Mouse (Mus musculus) left cerebral cortex, postnatal 14 days (tissue): ENCODE data around the gene Shoc2. TPM values are rescaled to one million over a fixed set of nuclear protein-coding genes. Genes with fewer than 3 reads are reported as not detected.

Source experiments
- DNase-seq, 2 experiments: peaks; one replicate each; pipeline ENCODE4 v3.0.0; 2021 to 2022; ENCODE audit warnings: low spot score in 2 of 2, mixed read lengths in 1 of 2
- intact Hi-C: fragments of 180-260 bp; cut with DNase I; formaldehyde crosslinking; loops from one replicate; pipeline ENCODE4 v1.15.1; 2025
- total RNA-seq, 2 experiments: library from RNA; stranded (reverse); gene quantifications; 2 replicates each; pipeline ENCODE4 v1.2.3; 2021

Gene Shoc2
- total RNA-seq, 2 experiments from 2014 or later, result 49.1 to 52.4 TPM

- intact Hi-C loops, result no loop called here
- DNase-seq, result peak in 1 of 2 experiments; percentile 3
These were observed 46.4 kb downstream of the Shoc2 start for GRCm38 (mm10) chr19:53990538-53990937.

- DNase-seq, result no peak
- intact Hi-C loops, result no loop called here
These were observed 49.8 kb downstream of the Shoc2 start for GRCm38 (mm10) chr19:53993860-53994259.

- no peak for DNase-seq
- intact Hi-C loops, result no loop called here
These were observed 50.2 kb downstream of the Shoc2 start for GRCm38 (mm10) chr19:53994276-53994675.

DNA sequence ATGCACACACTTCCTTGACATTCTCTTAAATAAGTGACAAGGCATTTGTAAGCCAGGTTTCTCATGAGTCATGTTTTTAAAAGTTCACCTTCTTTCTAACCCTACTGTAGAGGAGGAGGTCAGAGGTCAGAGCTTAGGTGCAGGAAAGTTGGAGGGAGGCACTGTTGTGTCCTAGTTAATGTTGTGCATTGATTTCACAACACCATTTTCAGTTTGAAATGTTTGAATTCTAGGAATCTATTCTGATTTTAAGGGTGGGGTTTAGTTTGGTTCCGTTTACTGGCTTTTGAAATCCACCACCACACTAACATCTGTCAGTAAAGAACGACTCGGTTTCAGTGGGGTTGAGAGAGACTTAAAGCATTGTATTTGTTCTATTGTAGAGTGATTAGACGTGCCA, 66.9 kb downstream of the Shoc2 start:
- intact Hi-C loops, result no loop called here

DNA sequence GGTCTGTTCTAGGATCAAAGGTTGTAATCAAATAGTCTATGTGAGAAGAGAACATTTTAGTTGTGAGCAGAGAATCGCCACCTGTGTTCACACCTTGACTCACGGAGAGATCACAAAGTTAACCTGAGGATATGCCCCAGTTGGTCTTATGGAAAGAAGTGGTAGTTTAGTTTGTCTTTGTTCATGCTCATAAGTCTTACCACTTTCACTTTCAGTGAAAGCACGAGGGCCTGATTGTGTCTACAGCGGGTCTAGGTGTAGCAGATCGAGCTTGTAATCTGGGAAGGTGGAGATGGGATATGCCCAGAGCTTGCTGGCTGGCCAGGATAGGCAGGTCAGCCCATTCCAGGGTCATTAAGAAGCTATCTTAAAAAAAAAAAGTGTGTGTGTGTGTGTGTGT, 70.9 kb downstream of the Shoc2 start:
- no peak for DNase-seq
- intact Hi-C loops, result no loop called here

More for the DNA sequence above, 66.9 kb downstream of the Shoc2 start:
- no peak for DNase-seq

DNA sequence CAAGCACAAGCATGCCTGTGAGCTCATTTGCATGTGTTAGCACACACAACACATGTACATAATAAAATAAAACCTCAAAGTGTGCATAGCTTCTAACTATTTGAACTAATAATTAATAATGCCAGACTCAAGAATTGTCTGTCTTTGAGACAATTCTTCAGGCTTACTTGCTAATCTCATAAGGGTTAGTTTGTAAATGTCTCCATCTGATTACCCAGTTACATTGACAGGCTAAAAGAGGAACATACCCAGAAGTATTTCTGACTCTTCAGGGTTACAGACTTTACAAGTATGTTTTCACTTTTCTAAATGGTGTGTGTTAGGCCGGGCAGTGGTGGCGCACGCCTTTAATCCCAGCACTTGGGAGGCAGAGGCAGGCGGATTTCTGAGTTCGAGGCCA, 71.4 kb downstream of the Shoc2 start:
- no peak for DNase-seq
- intact Hi-C loops, result no loop called here

DNA sequence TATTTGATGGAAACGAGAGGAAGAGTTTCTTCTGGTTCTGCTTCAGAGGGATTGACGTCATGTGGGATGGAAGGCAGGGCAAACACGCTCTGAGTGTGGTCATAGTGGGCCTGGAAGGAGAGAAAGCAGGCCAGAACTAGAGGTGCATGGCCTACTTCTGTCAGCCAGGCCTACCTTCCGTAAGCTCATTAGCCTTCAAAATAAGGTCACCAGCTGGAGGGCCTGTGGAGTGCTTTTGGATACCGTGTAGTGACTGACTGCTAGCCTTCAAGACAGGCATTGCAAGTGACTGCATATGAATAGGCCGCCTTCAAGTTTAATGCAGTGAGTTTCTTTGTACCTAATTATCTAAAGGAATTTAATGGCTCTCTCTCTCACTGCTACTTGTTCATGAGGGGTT, 91.0 kb downstream of the Shoc2 start:
- DNase-seq, result no peak
- intact Hi-C loops, result no loop called here

DNA sequence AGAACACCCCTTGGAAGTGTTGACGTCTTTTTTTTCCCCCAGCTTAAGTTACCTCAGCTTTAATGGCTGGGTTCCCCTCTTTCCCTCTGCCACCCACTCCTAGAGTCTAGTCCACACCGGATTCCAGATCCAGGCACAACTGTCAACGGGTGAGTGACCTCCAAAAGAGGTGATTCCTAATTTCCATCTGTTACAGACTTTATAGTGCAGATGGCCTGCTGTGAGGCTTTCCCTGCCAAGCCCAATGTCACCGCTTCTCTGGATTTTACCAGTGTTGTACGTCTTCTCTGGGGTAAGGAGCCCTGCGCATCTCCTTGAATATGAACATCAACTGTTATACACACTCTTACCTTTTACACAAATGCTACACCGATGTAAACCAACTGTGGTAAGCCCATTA, 95.3 kb downstream of the Shoc2 start:
- intact Hi-C loops, result no loop called here
- DNase-seq, result no peak

GRCm38 (mm10) chr19:54040356-54041028, 96.4 kb downstream of the Shoc2 start:
- no peak for DNase-seq
- intact Hi-C loops, result loop anchor here (5.0 to 10.0 kb wide), 3 partner anchors 204 to 1164 kb away; no protein-coding TSS in a partner anchor

- intact Hi-C loops, result loop anchor here (5.0 to 10.0 kb wide), 3 partner anchors 204 to 1164 kb away; no protein-coding TSS in a partner anchor
- DNase-seq, result no peak
These were observed 96.9 kb downstream of the Shoc2 start for GRCm38 (mm10) chr19:54041029-54041367.

DNA sequence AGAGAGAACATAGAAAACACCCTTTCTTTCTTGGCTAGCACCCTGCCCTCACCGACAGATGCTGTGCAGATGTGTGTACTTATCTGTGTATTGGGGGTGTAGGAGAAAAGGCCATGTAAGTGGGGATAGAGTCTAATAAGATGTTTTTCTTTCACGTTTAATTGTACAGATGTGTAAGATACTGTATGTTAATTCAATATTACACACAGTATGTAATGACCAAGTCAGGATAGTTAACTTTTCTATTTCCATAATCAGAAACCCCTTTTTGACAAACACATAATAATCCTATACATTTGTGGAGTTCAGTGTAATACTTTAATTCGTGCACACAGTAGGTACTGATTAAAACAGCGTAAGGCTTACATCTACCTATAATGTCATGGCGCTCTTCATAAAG, 99.7 kb downstream of the Shoc2 start, which contains the start of gene Adra2a:
Gene Adra2a, plus strand, starts transcription at position 301 of the 400 bp plus-strand sequence.
- intact Hi-C loops, result loop anchor here (2.0 to 10.0 kb wide), 4 partner anchors 201 to 1161 kb away; no protein-coding TSS in a partner anchor
- DNase-seq, result no peak

DNA sequence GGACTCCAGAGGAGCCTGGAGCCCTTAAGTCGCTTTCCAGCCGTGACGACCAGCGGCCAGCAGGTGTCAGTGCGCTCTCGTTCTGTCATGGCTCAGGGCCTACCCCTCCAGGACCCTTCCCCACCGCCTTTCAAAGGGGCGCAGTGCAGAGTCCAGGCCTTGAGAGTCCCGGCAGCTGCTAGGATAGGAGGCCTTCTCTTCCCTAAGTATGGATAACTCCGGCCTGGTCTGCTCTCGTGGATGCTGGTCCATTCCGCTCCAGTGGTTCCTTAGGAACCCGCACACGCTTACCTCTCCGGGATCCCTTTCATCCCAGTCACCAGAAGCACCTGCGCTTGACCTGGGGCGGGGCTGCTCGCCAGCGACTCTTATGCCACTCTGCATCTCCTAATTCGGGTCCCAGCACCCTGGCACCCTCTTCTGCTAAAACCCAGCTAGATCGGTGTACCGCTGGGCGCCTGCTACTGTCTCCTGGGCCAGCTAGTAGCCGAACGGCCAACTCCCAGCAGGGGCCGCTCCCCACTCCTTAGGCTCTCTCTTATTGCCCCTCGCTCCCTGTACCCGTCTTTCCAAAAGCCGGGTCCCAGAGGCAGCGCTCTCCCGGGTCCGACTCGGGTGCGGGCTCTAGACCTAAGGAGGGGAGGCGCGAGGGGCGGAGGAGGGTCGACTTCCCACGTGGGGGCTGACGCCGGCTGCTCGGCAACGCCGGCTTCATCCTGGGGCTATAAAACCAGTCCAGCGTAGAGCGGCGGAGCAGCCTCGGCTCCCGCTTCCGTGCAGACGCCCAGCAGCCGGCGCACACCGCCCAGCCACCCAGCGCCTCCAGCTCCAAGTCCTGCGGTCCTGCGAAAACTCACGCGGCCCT, 100.6 kb downstream of the Shoc2 start:
- peak; percentile 82 to 88 for DNase-seq
- intact Hi-C loops, result loop anchor here (2.0 to 10.0 kb wide), 5 partner anchors 133 to 1160 kb away; no protein-coding TSS in a partner anchor

DNA sequence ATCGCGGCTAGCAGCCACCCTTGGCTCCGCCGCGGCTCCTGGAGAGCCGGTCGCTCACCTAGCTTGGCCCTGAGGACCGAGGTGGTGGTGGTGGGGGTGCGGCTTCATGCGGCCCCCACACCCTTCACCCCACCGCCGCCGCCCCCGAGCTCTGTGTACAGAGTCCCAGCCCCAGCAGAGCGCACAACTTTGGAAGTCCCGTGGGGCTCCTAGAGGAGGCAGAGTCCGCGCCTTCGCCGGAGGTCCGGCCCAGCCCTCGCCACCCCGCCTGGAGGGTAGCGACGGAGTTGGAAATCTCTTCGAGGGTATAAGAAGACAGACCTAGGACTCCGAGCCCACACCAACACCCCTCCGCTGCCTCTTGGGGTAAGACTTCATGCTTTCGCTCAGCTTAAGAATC, 101.3 kb downstream of the Shoc2 start:
- peak in 1 of 2 experiments; percentile 15 for DNase-seq

DNA sequence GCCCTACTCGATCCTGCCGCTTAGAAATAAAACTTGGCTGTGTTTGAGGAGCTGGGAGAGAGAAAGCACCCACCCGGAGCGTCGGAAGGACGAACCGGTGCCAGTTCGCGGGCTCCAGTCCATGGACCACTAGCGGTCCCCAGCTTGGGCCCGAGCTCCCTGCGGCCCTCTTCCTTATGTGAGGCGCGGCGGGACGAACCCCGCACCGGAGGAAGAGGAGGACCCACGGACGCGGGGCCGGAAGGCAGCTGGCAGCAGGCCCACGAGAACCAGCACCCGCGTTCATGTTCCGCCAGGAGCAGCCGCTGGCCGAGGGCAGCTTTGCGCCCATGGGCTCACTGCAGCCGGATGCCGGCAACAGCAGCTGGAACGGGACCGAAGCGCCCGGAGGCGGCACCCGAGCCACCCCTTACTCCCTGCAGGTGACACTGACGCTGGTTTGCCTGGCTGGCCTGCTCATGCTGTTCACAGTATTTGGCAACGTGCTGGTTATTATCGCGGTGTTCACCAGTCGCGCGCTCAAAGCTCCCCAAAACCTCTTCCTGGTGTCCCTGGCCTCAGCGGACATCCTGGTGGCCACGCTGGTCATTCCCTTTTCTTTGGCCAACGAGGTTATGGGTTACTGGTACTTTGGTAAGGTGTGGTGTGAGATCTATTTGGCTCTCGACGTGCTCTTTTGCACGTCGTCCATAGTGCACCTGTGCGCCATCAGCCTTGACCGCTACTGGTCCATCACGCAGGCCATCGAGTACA, 102.0 kb downstream of the Shoc2 start:
- intact Hi-C loops, result loop anchor here (2.0 to 10.0 kb wide), 4 partner anchors 131 to 1159 kb away; no protein-coding TSS in a partner anchor

More for the DNA sequence above, 101.3 kb downstream of the Shoc2 start:
- intact Hi-C loops, result loop anchor here (2.0 to 10.0 kb wide), 4 partner anchors 132 to 1159 kb away; no protein-coding TSS in a partner anchor

DNA sequence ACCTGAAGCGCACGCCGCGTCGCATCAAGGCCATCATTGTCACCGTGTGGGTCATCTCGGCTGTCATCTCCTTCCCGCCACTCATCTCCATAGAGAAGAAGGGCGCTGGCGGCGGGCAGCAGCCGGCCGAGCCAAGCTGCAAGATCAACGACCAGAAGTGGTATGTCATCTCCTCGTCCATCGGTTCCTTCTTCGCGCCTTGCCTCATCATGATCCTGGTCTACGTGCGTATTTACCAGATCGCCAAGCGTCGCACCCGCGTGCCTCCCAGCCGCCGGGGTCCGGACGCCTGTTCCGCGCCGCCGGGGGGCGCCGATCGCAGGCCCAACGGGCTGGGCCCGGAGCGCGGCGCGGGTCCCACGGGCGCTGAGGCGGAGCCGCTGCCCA, 102.6 kb downstream of the Shoc2 start:
- intact Hi-C loops, result loop anchor here (5.0 to 10.0 kb wide), 3 partner anchors 131 to 1158 kb away; no protein-coding TSS in a partner anchor
- DNase-seq, result no peak

More for the DNA sequence above, 102.0 kb downstream of the Shoc2 start:
- peak in 1 of 2 experiments; percentile 29 for DNase-seq

GRCm38 (mm10) chr19:54047386-54048050, 103.4 kb downstream of the Shoc2 start:
- intact Hi-C loops, result loop anchor here (5.0 to 10.0 kb wide), 3 partner anchors 130 to 1157 kb away; no protein-coding TSS in a partner anchor
- no peak for DNase-seq

GRCm38 (mm10) chr19:54048161-54048885, 104.2 kb downstream of the Shoc2 start:
- DNase-seq, result no peak
- intact Hi-C loops, result loop anchor here (5.0 to 10.0 kb wide), 3 partner anchors 129 to 1156 kb away; no protein-coding TSS in a partner anchor

GRCm38 (mm10) chr19:54051651-54052050, 107.5 kb downstream of the Shoc2 start:
- no peak for DNase-seq
- intact Hi-C loops, result no loop called here
